Mouse (Mus musculus) brown adipose tissue, adult 24 weeks (tissue): ENCODE results near the gene Nek11. TPM values are rescaled to one million over a fixed set of nuclear protein-coding genes. Genes with fewer than 3 reads are reported as not detected.

Experiments
- H3K27ac ChIP-seq: fragments of 200-500 bp; replicated peaks from 2 replicates; pipeline ENCODE4 v1.5.1; 2012; ENCODE audit warnings: low read depth, mild to moderate bottlenecking, low read length
- H3K4me1 ChIP-seq: fragments of 200-500 bp; 2 replicates; pipeline ENCODE4 v1.6.1; 2012; ENCODE audit warnings: low read length, mixed read lengths; ENCODE audit not compliant: control insufficient read depth, insufficient read depth, insufficient read length
- H3K4me3 ChIP-seq: fragments of 200-500 bp; 2 replicates; pipeline ENCODE4 v1.5.1; 2012; ENCODE audit warnings: low read depth, mild to moderate bottlenecking, low read length, moderate library complexity; ENCODE audit not compliant: insufficient read depth
- polyA plus RNA-seq: library from polyadenylated mRNA; stranded (reverse); fragments of >200 nt; gene quantifications from 2 replicates; pipeline ENCODE4 v1.2.4, GENCODE M21; 2012; ENCODE audit not compliant: missing spikeins, insufficient read depth, insufficient read length

The Nek11 gene
- polyA plus RNA-seq = not detected in 2 replicates

GRCm38 (mm10) chr9:105395218-105395627 is at the start of gene Nek11, which contains the start of gene Aste1:
Gene Nek11, minus strand, starts transcription at chr9:105395524.
Gene Aste1, plus strand, starts transcription at chr9:105395392.
- Histone ChIP-seq H3K4me1 (peaks cover 7% of the 10 kb centered on the region; the same call in 1 of the 2 replicates), H3K4me3 (peak within 1 kb of the TSS; percentile 90), H3K27ac (peak within 1 kb of the TSS; percentile 90)

GRCm38 (mm10) chr9:105408549-105408948 is 13.2 kb upstream of the Nek11 start:
- Histone ChIP-seq H3K4me1 (no peaks in the 10 kb centered on the region), H3K4me3 (no peak overlapping the region), H3K27ac (no peak overlapping the region)

- Histone ChIP-seq H3K4me3 (peak overlapping the region; percentile 49), H3K27ac (no peak overlapping the region), H3K4me1 (peaks cover 7% of the 10 kb centered on the region; the same call in 1 of the 2 replicates)
Measured at GRCm38 (mm10) chr9:105394720-105395119, 604 bp downstream of the Nek11 start.

GRCm38 (mm10) chr9:105390616-105391015 is 4.7 kb downstream of the Nek11 start:
- no peak overlapping the region for H3K4me3 ChIP-seq
- H3K27ac ChIP-seq = no peak overlapping the region
- no peaks in the 10 kb centered on the region for H3K4me1 ChIP-seq

GRCm38 (mm10) chr9:105389289-105389688 is 6.0 kb downstream of the Nek11 start:
- Histone ChIP-seq H3K4me1 (no peaks in the 10 kb centered on the region), H3K27ac (no peak overlapping the region), H3K4me3 (no peak overlapping the region)

GRCm38 (mm10) chr9:105387403-105387802 is 7.9 kb downstream of the Nek11 start:
- no peak overlapping the region for H3K4me3 ChIP-seq
- H3K27ac ChIP-seq = no peak overlapping the region
- no peaks in the 10 kb centered on the region for H3K4me1 ChIP-seq

- no peak overlapping the region for H3K27ac ChIP-seq
- H3K4me3 ChIP-seq = no peak overlapping the region
- H3K4me1 ChIP-seq = no peaks in the 10 kb centered on the region
Measured at GRCm38 (mm10) chr9:105379533-105380145, 15.7 kb downstream of the Nek11 start.

GRCm38 (mm10) chr9:105377622-105378021 is 17.7 kb downstream of the Nek11 start:
- H3K4me1 ChIP-seq = no peaks in the 10 kb centered on the region
- H3K4me3 ChIP-seq = no peak overlapping the region
- no peak overlapping the region for H3K27ac ChIP-seq

GRCm38 (mm10) chr9:105376954-105377530 is 18.3 kb downstream of the Nek11 start:
- no peaks in the 10 kb centered on the region for H3K4me1 ChIP-seq
- H3K27ac ChIP-seq = no peak overlapping the region
- no peak overlapping the region for H3K4me3 ChIP-seq

GRCm38 (mm10) chr9:105376411-105376810 is 18.9 kb downstream of the Nek11 start:
- no peak overlapping the region for H3K4me3 ChIP-seq
- H3K27ac ChIP-seq = no peak overlapping the region
- no peaks in the 10 kb centered on the region for H3K4me1 ChIP-seq

GRCm38 (mm10) chr9:105374361-105374760 is 21.0 kb downstream of the Nek11 start:
- H3K27ac ChIP-seq = no peak overlapping the region

GRCm38 (mm10) chr9:105368605-105369004 is 26.7 kb downstream of the Nek11 start:
- no peak overlapping the region for H3K27ac ChIP-seq

More at GRCm38 (mm10) chr9:105374361-105374760, 21.0 kb downstream of the Nek11 start:
- Histone ChIP-seq H3K4me3 (no peak overlapping the region), H3K4me1 (no peaks in the 10 kb centered on the region)

GRCm38 (mm10) chr9:105366199-105366598 is 29.1 kb downstream of the Nek11 start:
- no peak overlapping the region for H3K27ac ChIP-seq
- no peak overlapping the region for H3K4me3 ChIP-seq
- no peaks in the 10 kb centered on the region for H3K4me1 ChIP-seq

More at GRCm38 (mm10) chr9:105368605-105369004, 26.7 kb downstream of the Nek11 start:
- no peaks in the 10 kb centered on the region for H3K4me1 ChIP-seq
- H3K4me3 ChIP-seq = no peak overlapping the region

- H3K4me3 ChIP-seq = no peak overlapping the region
- H3K4me1 ChIP-seq = no peaks in the 10 kb centered on the region
Measured at GRCm38 (mm10) chr9:105363520-105364231, 31.6 kb downstream of the Nek11 start.

GRCm38 (mm10) chr9:105362181-105362580 is 33.1 kb downstream of the Nek11 start:
- no peak overlapping the region for H3K27ac ChIP-seq
- no peaks in the 10 kb centered on the region for H3K4me1 ChIP-seq
- no peak overlapping the region for H3K4me3 ChIP-seq

More at GRCm38 (mm10) chr9:105363520-105364231, 31.6 kb downstream of the Nek11 start:
- no peak overlapping the region for H3K27ac ChIP-seq
